Mouse (Mus musculus) spleen, postnatal 14 days (tissue): Measurements from ENCODE around the gene Atpaf2.
A peak's percentile ranks its signal among the peaks of the same experiment; 100 is the strongest.
"Not testable (repeated sequence)": the region's sequence is repeated elsewhere in the genome, so short reads cannot be mapped to it uniquely, and the experiment has no call there.

Source experiments
- DNase-seq, 2 experiments: peaks; one replicate each; pipeline ENCODE4 v3.0.0; 2021 to 2022; ENCODE audit warnings: low spot score in 2 of 2

The Atpaf2 gene

DNA sequence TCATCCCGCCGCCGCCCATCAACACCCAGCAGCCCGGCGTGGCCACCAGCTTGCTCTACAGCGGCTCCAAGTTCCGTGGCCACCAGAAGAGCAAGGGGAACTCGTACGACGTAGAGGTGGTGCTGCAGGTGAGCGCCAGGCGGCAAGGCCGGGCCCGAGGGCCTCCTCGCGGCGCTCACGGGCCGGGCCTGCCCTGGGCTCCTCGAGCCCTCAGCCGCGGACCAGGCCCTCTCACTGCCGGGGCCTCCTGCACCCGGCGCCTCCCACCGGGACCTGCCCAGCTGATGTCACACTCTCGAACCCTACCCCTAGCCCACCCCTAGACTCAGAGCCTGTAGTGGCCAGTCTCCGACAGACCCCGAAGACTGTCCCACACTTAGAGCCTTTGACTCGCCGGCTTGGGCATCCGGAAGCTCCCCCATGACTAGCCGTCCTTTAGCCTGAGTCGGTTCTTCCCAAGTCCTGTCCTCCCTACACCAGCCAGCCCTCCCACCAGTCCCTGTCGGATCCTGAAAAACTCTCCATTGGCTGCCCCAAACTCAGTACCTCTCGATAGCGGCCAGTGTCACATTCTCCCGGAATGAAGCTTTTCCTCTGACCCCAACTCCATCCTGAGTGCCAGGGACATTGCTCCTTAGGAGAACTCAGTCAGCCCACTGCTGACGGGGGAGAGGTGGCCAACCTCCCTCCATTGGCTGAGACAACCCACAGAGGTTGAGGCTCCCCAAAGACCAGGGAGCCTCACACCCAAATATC is at the start of gene Atpaf2:
TSS of gene Atpaf2 (minus strand) at position 741 of the 756 bp plus-strand sequence.
- peak in 1 of 2 experiments; percentile 10 for DNase-seq

DNA sequence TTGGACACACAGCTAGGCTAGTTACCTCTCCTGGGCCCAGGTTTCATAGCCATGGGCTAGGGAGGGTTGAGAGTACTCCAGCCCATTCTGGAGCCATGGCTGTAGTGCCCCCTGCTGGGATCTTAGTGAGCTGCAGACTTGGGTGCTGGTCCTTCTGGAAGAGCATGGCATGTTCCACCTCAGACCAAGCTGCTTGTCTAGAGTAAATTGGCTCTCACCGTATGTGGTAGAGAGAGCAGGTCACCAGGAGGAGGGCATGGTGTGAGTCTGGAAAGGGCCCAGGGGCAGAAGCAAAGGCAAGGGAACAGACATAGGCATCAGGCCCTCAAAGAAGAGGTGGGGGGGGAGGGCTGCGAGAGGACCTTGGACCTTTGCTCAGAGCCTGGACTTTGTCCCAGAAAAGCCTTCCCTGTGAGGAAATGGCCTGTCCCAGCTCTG is 47.7 kb upstream of the Atpaf2 start:
- DNase-seq = peak in 1 of 2 experiments; percentile 35

DNA sequence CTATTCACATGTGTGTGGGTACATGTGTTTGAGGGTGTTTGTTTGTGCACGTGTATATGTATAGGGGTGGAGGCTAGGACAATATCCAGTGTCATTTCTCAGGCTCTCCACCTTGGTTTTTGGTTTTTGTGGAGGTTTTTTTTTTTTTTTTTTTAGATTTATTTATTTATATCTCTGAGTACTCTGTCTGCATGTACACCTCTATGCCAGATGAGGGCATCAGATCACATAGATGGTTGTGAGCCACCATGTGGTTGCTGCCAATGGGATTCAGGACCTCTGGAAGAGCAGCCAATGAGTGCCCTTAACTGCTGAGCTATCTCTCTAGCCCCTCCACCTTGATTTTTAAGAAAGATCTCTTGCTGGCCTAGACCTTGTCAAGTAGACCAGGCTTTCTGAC is 39.7 kb upstream of the Atpaf2 start:
- no peak for DNase-seq

DNA sequence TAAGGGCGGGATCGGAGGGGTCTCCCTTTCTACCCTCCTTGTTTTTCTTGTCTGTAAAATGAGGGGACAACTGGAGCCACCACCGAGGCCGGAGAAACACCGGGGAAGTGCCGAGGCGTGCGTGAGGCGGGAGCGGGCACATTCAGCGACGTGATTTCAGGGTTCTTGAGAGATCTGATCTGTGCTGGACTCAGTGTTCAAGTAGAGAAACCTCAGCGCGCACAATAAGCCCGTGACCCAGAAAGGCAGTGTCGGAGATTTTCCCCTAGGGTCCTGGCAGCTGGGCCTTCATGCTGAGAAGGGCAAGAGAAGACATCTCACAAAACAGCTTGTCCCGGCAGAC is 36.5 kb upstream of the Atpaf2 start:
- no peak for DNase-seq

GRCm38 (mm10) chr11:60454080-60454744 is 36.0 kb upstream of the Atpaf2 start, which contains the start of gene Drg2:
Gene Drg2, plus strand, starts transcription at chr11:60454591.
- DNase-seq = peak; percentile 73 to 84

DNA sequence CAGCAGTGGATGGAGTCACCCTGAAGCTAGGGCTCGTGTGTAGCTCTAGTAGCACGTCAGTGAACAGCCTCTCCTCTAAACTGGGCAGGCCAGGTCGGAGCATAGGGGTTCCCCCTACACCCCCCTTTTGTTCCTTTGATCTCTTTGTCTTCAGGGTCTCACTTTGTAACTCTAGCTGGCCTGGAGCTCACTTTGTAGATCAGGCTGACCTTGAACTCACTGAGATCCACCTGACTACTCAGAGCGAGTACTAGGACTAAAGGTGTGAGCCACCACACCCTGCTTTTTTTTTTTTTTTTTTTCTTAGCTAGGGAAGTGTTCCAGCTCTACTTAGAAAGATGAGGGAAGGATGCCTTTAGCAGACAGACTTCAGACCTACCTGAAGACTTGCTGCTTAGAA is 25.8 kb upstream of the Atpaf2 start:
- no peak for DNase-seq

GRCm38 (mm10) chr11:60442896-60443295 is 24.6 kb upstream of the Atpaf2 start:
- DNase-seq = no peak

GRCm38 (mm10) chr11:60440176-60440575 is 21.9 kb upstream of the Atpaf2 start:
- no peak for DNase-seq

GRCm38 (mm10) chr11:60439621-60440020 is 21.4 kb upstream of the Atpaf2 start:
- DNase-seq = not testable (repeated sequence)

GRCm38 (mm10) chr11:60436618-60437017 is 18.4 kb upstream of the Atpaf2 start:
- DNase-seq = no peak

GRCm38 (mm10) chr11:60435133-60435532 is 16.9 kb upstream of the Atpaf2 start:
- DNase-seq = no peak

- no peak for DNase-seq
Observed at GRCm38 (mm10) chr11:60433501-60433900, 15.2 kb upstream of the Atpaf2 start.

GRCm38 (mm10) chr11:60427628-60428027 is 9.4 kb upstream of the Atpaf2 start:
- no peak for DNase-seq

- no peak for DNase-seq
Observed at GRCm38 (mm10) chr11:60426417-60426816, 8.2 kb upstream of the Atpaf2 start.

DNA sequence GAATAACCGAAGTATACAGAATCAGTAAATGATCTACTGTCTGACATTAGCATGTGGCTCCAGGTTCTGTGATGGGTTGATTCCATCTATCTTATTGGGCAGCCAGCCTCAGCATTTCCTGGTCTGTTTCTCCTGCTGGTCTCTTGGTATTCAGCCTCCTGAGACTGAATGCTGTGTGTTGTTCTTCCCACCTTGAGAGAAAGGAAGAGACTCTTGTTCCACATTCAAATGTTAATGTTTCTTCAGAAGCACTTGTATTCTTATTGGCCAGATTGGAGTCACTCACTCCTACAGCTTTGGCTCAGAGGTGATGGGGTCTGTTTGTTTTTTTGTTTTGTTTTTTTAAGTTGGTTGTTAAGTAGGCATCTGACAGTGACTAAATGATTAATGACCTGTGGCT is 4.7 kb upstream of the Atpaf2 start:
- DNase-seq = no peak

GRCm38 (mm10) chr11:60422046-60422668 is 3.9 kb upstream of the Atpaf2 start:
- DNase-seq = no peak

- no peak for DNase-seq
Observed at GRCm38 (mm10) chr11:60418473-60418803, 181 bp upstream of the Atpaf2 start.

- peak; percentile 98 to 99 for DNase-seq
Observed at GRCm38 (mm10) chr11:60416963-60417716, 1.1 kb downstream of the Atpaf2 start, which contains the start of gene Gid4. Gene Gid4, plus strand, starts transcription at chr11:60417145.

- no peak for DNase-seq
Observed at GRCm38 (mm10) chr11:60416590-60416962, 1.7 kb downstream of the Atpaf2 start.

DNA sequence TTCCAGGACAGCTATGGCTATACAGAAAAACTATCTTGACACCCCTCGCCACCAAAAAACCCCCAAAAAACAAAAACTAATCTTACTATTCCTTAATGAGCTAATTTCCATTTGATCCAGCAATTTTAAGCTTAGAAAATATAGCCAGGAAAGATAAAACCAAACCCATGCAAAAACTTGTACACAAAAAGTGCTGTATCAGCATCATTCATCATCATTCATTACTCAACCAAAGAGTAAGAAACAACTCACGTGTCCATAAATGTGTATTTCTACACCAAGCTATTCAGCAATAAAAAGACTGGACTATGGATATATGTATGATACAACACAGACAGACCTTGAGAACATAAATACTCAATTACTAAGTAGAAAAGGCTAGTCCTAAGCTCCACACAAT is 5.3 kb downstream of the Atpaf2 start:
- DNase-seq = no peak

DNA sequence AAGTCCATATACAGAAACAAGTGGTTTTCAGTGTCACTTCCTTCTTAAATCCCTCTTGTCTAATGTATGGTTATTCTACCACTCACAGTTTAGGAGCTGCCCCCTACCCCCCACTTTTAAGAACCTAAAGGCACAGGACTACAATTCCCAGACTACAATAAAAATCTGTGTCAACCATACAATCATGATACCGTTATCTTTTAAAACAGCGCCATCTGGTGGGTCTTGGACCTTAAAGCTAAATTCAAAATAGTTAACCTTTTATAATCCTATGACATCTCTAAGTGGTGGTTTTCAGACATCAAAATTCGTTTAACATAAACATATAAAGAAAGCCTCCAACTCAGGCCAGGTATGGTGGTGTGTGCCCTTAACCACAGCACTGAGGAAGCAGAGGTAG is 6.1 kb downstream of the Atpaf2 start:
- peak in 1 of 2 experiments; percentile 53 for DNase-seq

- DNase-seq = no peak
Observed at GRCm38 (mm10) chr11:60406606-60407005, 11.7 kb downstream of the Atpaf2 start.
